Mouse (Mus musculus) G1E-ER4 (cell line): ENCODE results near the gene Eif3k. TPM values are rescaled to one million over a fixed set of nuclear protein-coding genes. Genes with fewer than 3 reads are reported as not detected.

Source experiments
- GATA1 ChIP-seq: IDR thresholded peaks from one replicate; pipeline ENCODE4 v1.8.0; 2012; ENCODE audit warnings: low read length, inconsistent platforms
- polyA plus RNA-seq: library from polyadenylated mRNA; stranded (reverse); fragments of >175 nt; gene quantifications from 2 replicates; pipeline ENCODE4 v1.2.3, GENCODE M21; 2012

Gene Eif3k
- polyA plus RNA-seq, 1 experiment = 100 TPM

- TF ChIP-seq GATA1 = no peak
Observed at GRCm38 (mm10) chr7:28939418-28940183, 42.1 kb downstream of the Eif3k start.

- no peak for TF ChIP-seq GATA1
Observed at GRCm38 (mm10) chr7:28938654-28939053, 43.0 kb downstream of the Eif3k start.

- TF ChIP-seq GATA1 = no peak
Observed at GRCm38 (mm10) chr7:28936787-28937186, 44.9 kb downstream of the Eif3k start.

GRCm38 (mm10) chr7:28933825-28934224 lies 47.8 kb downstream of the Eif3k start:
- TF ChIP-seq GATA1 = no peak

GRCm38 (mm10) chr7:28932421-28933041 lies 49.1 kb downstream of the Eif3k start:
- TF ChIP-seq GATA1 = no peak

GRCm38 (mm10) chr7:28931695-28932039 lies 50.0 kb downstream of the Eif3k start:
- TF ChIP-seq GATA1 = no peak

- TF ChIP-seq GATA1 = no peak
Observed at GRCm38 (mm10) chr7:28931032-28931694, 50.5 kb downstream of the Eif3k start.

GRCm38 (mm10) chr7:28930320-28931031 lies 51.2 kb downstream of the Eif3k start:
- TF ChIP-seq GATA1 = no peak

GRCm38 (mm10) chr7:28929381-28929780 lies 52.3 kb downstream of the Eif3k start:
- TF ChIP-seq GATA1 = no peak

GRCm38 (mm10) chr7:28926172-28926571 lies 55.5 kb downstream of the Eif3k start:
- no peak for TF ChIP-seq GATA1

- TF ChIP-seq GATA1 = no peak
Observed at GRCm38 (mm10) chr7:28925317-28925716, 56.3 kb downstream of the Eif3k start.

- TF ChIP-seq GATA1 = no peak
Observed at GRCm38 (mm10) chr7:28924802-28925201, 56.9 kb downstream of the Eif3k start.

- no peak for TF ChIP-seq GATA1
Observed at GRCm38 (mm10) chr7:28923865-28924291, 57.8 kb downstream of the Eif3k start.

- TF ChIP-seq GATA1 = no peak
Observed at GRCm38 (mm10) chr7:28922606-28923005, 59.1 kb downstream of the Eif3k start.

- TF ChIP-seq GATA1 = no peak
Observed at GRCm38 (mm10) chr7:28921722-28922465, 59.8 kb downstream of the Eif3k start.

Other genes starting within 250 kb of the Eif3k start
- gene Mrps12, start 240.0 kb downstream of the Eif3k start, polyA plus RNA-seq = 367 and 514 TPM in 2 replicates
- 72.4 and 89.6 TPM in 2 replicates for gene Sars2, start 239.9 kb downstream of the Eif3k start, polyA plus RNA-seq
- 0.10 TPM in 1 of 2 replicates, not detected in the other for gene Ccer2, start 225.7 kb downstream of the Eif3k start, polyA plus RNA-seq
- gene Sirt2, start 215.1 kb downstream of the Eif3k start, polyA plus RNA-seq = 154 and 161 TPM in 2 replicates
- 200 and 233 TPM in 2 replicates for gene Nfkbib, start 214.4 kb downstream of the Eif3k start, polyA plus RNA-seq
- gene Rinl, start 192.9 kb downstream of the Eif3k start, polyA plus RNA-seq = 0.52 and 0.89 TPM in 2 replicates
- 691 and 837 TPM in 2 replicates for gene Hnrnpl, start 173.3 kb downstream of the Eif3k start, polyA plus RNA-seq
- gene Ech1, start 156.6 kb downstream of the Eif3k start, polyA plus RNA-seq = 13.8 and 59.9 TPM in 2 replicates
- gene Lgals4, start 148.0 kb downstream of the Eif3k start, polyA plus RNA-seq = 0.26 and 0.70 TPM in 2 replicates
- gene Lgals7, start 118.0 kb downstream of the Eif3k start, polyA plus RNA-seq = 2.2 and 2.5 TPM in 2 replicates
- 0.03 and 0.04 TPM in 2 replicates for gene Capn12, start 100.4 kb downstream of the Eif3k start, polyA plus RNA-seq
- 421 and 451 TPM in 2 replicates for gene Actn4, start 19.5 kb downstream of the Eif3k start, polyA plus RNA-seq
- gene Map4k1, start 186 bp upstream of the Eif3k start, polyA plus RNA-seq = 90.7 and 110 TPM in 2 replicates
- 0.02 TPM in 1 of 2 replicates, not detected in the other for gene Ryr1, start 143.3 kb upstream of the Eif3k start, polyA plus RNA-seq
- 1.8 and 1.9 TPM in 2 replicates for gene Rasgrp4, start 153.0 kb upstream of the Eif3k start, polyA plus RNA-seq
- gene Fam98c, start 174.4 kb upstream of the Eif3k start, polyA plus RNA-seq = 75.9 and 77.6 TPM in 2 replicates
- gene Ggn, start 188.3 kb upstream of the Eif3k start, polyA plus RNA-seq = 0.17 and 0.27 TPM in 2 replicates
- gene Spred3, start 188.5 kb upstream of the Eif3k start, polyA plus RNA-seq = 0.72 and 1.1 TPM in 2 replicates
- gene Psmd8, start 198.8 kb upstream of the Eif3k start, polyA plus RNA-seq = 131 and 197 TPM in 2 replicates
- not detected in 2 replicates for gene Catsperg1, start 232.2 kb upstream of the Eif3k start, polyA plus RNA-seq